Mouse (Mus musculus): ENCODE results near the gene Efna3.

DNA sequence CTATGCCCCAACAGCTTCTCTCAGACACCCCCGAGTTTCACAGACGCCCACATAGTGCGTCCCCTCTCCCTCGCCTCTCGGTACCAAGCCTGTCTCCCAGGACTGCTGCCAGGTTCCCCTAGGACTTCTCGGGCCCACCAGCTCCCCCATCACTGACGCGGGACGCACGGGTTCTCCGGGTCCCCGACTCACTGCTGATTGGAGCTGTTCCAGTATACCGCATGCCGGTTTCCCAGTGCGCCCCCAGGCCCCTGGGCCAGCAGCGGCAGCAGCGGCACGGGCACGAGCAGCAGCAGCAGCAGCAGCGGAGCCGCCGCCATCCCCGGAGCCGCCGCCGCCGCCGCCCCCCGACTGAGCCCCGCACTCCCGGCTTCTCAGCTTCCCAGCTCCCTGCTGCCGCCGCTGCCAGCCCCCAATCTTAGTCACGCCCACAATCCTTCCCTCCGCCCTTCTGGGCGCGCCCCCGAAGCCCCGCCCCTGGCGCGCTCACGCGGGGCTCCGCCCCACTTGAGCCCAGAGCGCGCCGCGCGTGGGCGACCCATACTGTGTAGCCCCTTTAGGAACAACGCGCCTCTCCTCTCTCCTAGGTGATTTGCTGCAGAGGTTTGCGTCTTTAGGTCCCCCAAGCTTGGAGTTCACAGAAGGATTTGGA lies at the start of gene Efna3:
- TF ChIP-seq CTCF (IDR thresholded peaks at IDR 0.05; ENCODE audit: low read depth) (no peak), EP300 (IDR thresholded peaks at IDR 0.05; ENCODE audit: low read depth) (no peak)

All from heart, postnatal 0 days (tissue).